Mouse (Mus musculus) induced T-regulatory cell, adult 2 months (primary cell): Measurements from ENCODE around the gene Bcl3.

Experiments
- DNase-seq: peaks from one replicate; pipeline ENCODE4 v3.0.0-alpha.2; 2012; ENCODE audit warnings: low read depth

Gene Bcl3

DNA sequence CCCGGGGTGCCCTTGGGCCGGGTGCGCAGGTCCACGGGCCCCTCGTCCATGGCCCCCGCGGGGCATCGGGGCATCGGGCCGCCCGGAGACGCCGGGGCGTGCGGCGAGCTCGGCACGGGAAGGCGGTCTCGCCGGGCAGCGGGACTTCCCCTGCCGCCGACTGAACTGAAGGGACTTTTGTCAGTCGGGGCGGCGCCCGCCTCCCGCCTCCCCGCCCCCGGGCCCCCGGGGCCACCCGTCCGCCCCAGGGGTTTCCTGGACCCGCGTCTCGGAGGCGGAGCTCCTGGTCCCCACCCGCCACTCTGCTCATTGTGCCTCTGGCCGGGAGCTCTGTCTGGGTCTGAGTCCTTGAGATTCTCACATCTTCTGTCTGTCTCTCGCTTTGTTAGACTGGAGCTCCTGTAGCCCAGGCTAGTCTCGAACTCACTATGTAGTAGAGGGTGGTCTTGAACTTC lies at the start of gene Bcl3:
Gene Bcl3 (minus strand): TSS at position 167 of the 455 bp plus-strand sequence.
- peak; percentile 91 for DNase-seq

DNA sequence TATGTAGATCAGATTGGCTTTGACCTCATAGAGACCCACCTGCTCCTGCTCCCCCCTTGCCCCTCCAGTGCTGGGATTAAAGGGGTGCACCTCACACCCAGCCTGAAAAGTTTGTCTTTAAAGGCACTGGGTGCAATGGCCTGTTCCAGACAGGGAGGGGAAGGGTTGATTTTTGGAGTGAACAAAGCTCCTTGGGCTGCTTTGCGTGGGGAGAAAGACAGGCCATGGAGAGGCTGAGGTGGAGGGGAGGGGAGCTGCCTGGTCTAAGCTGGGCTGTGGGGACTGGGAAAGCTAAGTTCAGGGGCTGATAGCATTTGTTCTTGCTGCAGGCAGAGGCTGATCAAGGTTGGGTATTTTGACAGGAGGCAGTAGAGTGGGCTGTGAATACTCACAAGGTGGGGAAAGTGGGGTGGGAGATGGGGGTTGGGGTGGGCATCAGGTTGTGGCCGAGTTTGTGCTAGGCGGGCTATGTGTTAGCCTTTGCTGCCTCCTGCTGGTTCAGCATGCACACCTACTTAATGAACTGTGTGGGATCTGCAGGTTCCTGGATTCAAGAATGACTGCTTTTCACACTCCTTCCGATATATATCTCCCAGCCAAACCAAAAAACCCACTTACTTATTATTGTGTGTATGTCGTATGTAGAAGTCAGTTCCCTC lies 49.5 kb upstream of the Bcl3 start:
- DNase-seq: peak; percentile 73

- DNase-seq: peak; percentile 68
Measured at GRCm38 (mm10) chr7:19871137-19871621, 48.6 kb upstream of the Bcl3 start.

DNA sequence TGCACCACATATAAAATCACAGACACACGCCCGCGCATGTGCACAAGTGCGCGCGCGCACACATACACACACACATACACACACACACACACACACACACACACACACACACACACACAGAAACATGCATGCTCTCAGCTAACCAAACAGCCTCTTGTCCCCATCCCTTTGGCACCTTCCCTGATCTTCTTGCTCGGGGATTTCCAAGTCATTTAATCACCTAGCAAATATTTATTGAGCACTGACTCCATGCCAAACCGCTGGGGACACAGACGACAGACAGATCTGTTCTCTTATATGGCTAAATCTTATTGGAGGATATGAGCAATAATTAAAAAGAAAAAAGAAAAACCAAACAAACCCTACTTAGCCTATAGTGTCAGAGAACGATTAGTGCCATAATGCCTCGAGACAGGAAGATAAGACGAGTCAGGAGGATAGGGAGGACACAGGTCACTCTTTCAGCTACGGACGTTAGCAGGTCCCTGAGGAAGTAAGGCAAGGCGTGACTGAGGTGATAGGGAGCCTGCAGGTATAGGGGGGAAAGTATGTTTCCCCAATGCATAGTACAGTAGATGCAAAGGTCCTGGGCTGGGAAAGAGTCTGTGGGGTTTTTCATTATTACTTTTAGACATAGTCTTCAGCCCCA lies 45.3 kb upstream of the Bcl3 start:
- DNase-seq: no peak

DNA sequence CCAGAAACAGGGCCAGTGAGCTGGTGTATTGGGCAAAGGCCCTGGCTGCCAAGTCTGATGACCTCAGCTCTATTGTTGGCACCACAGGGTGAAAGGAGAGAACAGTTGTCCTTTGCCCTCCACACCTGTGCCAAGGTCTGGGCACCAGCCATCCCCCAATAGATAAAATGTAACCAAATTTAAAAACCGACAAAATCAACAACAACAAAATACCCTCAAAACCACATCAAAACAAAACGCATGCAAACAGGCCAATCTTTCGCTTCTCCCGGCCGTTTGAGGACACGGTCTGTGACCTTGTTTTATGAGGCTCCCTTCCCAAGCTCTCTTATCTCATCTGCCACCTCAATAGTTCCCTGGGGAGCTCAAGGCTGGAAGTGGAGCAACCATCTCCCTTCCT lies 43.9 kb upstream of the Bcl3 start:
- no peak for DNase-seq

GRCm38 (mm10) chr7:19865246-19866036 lies 42.9 kb upstream of the Bcl3 start:
- DNase-seq: no peak

DNA sequence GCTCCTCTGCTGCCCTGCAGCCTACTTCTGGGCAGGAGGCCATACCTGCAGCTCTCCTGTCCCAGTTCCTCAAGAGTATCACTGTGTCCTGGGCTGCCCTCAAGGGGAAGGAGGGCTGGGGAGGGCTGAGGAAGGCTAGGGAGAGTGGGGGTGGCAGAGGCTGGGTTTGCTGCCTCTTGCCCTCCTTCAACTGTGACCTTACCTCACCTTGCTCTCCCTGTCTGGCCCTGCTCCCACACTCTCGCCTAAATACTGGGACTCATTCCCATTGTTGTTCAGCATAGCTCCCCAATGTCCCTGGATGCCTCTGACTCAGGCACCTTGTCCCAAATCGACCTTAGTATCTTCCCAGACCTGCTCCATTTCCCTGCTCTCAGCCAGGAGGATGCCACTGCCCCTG lies 41.7 kb upstream of the Bcl3 start:
- no peak for DNase-seq

- no peak for DNase-seq
Measured at GRCm38 (mm10) chr7:19861199-19861598, 38.6 kb upstream of the Bcl3 start, which contains the start of gene Ceacam16. Gene Ceacam16, minus strand, starts transcription at chr7:19861299.

DNA sequence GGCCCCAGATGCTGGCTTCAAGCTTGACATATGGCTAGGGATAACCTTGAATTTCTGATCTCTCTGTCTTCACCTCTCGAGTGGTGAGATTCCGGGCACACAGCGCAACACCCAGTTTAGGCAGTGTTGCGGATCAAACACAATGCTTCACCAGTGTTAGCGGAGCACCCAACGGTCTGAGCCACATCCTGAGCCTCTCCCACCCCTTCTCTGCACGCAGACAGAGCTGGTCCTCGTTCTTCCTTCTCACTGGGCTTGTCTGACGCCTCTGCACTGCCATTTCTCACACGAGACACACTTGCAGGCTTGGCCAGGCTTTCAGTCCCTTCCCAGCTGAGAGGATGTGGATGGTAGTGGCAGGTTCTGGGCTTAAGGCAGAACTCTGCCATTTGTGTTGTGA lies 37.2 kb upstream of the Bcl3 start:
- no peak for DNase-seq

DNA sequence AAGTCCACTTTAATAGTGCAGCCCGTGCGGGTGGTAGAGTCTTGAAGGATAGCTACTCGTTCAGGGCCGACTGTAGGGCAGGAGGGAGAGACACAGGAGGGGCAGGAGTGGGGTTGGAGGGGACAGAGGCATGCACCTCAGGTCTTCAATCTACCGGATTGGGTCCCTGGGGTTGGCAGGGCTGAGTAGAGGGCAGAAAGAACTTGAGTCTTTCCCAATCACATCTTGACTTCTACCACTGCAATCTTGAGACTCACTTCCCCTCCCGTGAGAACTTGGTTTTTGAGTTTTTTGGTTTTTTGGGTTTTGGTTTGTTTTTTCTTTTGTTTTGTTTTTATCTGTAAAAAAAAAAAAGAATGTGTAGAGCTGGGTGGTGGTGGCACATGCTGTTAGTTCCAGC lies 33.7 kb upstream of the Bcl3 start:
- no peak for DNase-seq

DNA sequence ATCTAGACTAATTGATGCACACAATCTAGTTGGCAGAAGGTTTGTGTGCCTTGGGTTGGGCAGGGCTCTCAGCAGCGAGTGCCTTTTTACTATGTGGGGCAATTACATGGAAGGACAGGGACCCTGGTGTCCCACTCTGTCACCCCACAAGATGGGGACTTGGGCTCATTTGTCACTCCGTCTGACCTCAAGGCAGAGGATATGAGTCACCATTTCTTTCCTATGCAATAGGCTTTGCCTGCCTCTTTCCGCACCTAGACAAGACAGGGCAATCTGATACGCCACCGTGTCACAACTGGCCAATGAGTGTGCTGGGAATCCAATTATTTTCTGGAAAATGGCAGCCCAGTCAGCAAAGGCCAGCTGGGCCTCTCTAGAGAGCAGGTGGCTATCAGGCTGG lies 33.1 kb upstream of the Bcl3 start:
- peak; percentile 62 for DNase-seq

- no peak for DNase-seq
Measured at GRCm38 (mm10) chr7:19853526-19853925, 31.0 kb upstream of the Bcl3 start.

- DNase-seq: peak; percentile 60
Measured at GRCm38 (mm10) chr7:19851858-19852570, 29.4 kb upstream of the Bcl3 start, which contains the start of gene Gm19345. Gene Gm19345, plus strand, starts transcription at chr7:19852003.

DNA sequence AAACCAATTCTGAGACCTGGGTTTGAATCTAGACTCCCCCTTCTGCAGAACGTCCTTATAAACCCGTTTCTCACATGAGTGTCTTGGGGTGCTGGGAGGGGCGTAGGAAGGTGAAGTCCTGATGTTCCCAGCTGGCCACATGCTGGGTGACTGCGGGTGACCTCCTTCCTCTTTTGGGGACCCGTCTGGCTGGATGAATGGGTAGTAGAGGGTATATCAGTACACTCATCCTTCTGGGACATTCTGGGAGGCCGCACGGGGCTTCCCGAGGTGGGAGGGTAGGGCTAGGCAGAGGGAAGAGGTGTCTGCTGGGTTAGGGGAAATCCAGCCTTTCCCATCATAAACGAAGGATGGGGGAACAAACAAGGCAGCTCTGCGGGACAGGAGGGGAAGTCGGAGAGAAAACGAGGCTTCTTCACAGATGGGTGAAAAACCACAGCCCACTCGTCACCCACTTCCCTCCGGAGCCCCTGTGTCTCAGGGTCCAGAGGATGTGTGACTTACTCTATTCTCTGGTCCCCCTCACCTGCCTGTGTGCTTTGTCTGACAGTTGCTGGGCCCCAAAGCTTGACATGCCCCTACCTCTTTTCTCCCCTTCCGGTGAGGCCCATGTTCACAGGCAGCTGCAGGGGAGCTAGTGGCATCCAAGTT lies 22.1 kb upstream of the Bcl3 start:
- DNase-seq: peak; percentile 67

DNA sequence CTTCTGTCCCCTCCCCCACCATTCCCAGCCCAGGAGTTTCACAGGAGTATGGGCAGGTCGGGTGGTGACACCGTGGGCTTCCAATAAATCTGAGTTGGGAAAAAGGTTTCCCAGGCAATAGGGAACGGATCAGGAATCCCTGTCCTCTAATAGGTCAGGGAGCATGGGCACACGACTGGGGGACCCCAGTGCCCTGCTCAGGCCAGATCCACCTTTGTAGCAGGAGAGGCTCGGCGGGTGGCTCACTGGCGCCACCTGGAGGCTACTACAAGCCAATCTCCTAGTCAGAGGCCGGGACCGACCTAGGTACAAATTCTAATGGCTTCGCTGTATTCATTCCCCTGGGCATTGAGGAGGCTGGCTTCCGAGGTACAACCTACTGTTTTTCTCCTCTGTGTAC lies 21.0 kb upstream of the Bcl3 start:
- peak; percentile 79 for DNase-seq

DNA sequence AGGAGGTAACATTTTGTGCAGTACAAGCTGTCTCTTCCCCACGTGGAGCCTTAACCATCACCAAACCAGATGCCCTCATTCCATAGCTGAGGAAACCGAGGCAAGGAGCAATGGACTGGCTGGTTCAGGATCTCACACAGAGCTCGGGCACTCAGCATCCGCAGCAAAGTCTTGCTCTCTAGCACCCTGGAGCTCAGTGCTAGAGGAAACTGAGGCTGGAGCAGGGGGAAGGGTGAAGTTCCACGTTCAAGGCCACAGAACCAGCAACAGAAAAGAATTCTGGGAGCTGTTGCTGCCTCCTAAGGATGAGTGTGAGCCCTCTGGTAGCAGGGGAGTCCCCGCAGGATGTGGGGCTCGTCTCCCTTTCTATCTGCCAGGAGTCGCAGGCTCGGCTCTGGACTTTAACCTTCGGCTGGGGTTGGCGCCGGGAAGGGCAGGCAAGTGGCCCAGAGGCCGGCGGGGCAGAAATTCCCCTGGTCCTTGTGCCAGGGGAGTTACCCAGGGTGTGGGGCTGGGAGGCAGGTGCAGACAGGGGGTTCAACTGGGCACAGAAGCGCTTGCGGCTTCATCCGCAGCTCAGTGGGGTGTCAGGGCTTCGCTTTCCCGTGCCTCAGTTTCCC lies 20.4 kb upstream of the Bcl3 start:
- no peak for DNase-seq

GRCm38 (mm10) chr7:19841686-19842413 lies 19.3 kb upstream of the Bcl3 start:
- peak; percentile 64 for DNase-seq

DNA sequence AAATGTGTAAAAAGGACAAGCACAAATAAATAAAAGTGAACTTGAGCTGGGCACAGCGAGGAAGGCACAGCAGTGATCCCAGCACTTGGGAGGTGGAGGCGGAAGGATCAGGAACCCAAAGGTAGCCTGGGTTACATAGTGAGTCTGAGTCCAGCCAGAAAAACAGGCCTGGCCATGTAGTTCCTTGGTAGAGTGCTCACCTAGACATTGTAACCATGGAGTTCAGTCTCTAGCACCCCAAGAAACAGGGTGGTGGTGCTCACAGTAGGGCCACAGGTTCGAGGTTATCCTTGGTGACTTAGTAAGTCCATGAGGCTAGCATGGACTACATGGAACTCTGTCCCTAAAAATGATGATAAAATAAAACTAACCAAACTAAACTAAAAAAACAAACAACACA lies 18.4 kb upstream of the Bcl3 start:
- DNase-seq: no peak

- DNase-seq: no peak
Measured at GRCm38 (mm10) chr7:19840371-19840770, 17.8 kb upstream of the Bcl3 start.

GRCm38 (mm10) chr7:19836843-19837242 lies 14.3 kb upstream of the Bcl3 start:
- peak; percentile 64 for DNase-seq
